Mouse (Mus musculus): Measurements from ENCODE around the gene AU018091. TPM values are rescaled to one million over a fixed set of nuclear protein-coding genes. Genes with fewer than 3 reads are reported as not detected.

AU018091 gene
- 0.14 and 0.16 TPM in 2 replicates for polyA plus RNA-seq (2014; fragmentation: Nextera tagmentation; extraction: Ambion mirVana)

DNA sequence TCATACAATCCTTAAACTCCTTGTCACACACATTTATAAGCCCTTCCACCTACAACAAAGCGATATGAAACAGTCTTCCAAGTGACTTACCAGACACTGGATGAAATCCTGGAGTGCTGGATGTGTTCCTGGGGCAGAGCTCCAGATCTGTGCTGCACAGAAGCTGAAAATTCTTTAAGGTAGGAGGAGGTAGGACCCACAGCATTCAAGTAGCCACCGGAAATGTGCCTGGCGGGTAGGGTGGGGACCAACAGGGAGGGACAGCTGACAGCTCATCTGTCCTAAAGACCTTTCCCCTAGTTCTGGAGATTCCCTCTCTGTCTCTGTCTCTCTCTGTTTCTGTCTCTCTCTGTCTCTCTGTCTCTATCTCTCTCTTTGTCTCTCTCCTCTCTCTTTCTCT lies at the start of gene AU018091:
Gene AU018091, minus strand, starts transcription at position 279 of the 400 bp plus-strand sequence.
- Histone ChIP-seq H3K4me1 (ENCODE audit: control insufficient read depth, insufficient read depth, low read length) (no peaks in the 10 kb centered on the region), H3K9me3 (ENCODE audit: control insufficient read depth, low read depth, low read length) (no peaks in the 10 kb centered on the region), H3K36me3 (ENCODE audit: control insufficient read depth, insufficient read depth, low read length) (no peaks in the 10 kb centered on the region), H3K27ac (ENCODE audit: low read length) (no peak within 1 kb of the TSS), H3K9ac (replicated peaks; ENCODE audit: low read depth, low read length) (no peak within 1 kb of the TSS), H3K27me3 (ENCODE audit: control insufficient read depth, insufficient read depth, low read length) (no peaks in the 10 kb centered on the region), H3K4me2 (replicated peaks; ENCODE audit: low read depth, low read length) (no peak within 1 kb of the TSS), H3K4me3 (ENCODE audit: low read depth, low read length) (no peak within 1 kb of the TSS)
- no peak for ATAC-seq (ENCODE audit: insufficient number of reproducible peaks, insufficient read depth, low FRiP score, low read depth)
- 72% methylated on average over 3 of the region's 3 CpGs for WGBS

DNA sequence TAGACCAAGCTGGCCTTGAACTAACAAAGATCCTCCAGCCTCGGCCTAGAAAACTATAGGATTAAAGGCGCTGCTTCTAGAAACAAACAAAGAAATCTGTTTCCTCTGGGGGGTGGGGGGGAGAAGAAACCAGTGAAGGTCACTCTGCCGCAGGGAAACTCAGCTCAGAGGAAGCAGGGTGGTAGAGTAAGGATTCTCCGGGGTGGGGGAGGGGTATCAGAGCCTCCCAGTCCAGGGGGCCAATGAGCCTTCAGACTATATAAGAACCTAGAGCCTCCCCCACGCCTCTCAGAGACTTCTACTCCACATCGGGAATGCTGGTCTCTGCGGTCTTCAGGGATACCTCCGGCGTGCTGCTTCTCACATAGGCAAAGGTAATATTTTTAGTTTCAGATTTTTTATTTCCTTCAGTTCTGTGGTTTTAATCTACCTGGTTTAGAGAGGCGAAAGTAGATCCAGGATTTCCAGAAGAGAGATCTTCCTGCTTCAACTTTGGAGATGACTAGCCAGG lies 48.6 kb upstream of the AU018091 start:
- Histone ChIP-seq H3K4me2 (replicated peaks; ENCODE audit: low read depth, low read length) (no peak overlapping the region), H3K9ac (replicated peaks; ENCODE audit: low read depth, low read length) (no peak overlapping the region), H3K27me3 (ENCODE audit: control insufficient read depth, insufficient read depth, low read length) (peaks cover 17% of the 10 kb centered on the region; the same call in 1 of the 2 replicates), H3K4me1 (ENCODE audit: control insufficient read depth, insufficient read depth, low read length) (no peaks in the 10 kb centered on the region), H3K36me3 (ENCODE audit: control insufficient read depth, insufficient read depth, low read length) (no peaks in the 10 kb centered on the region), H3K27ac (ENCODE audit: low read length) (no peak overlapping the region), H3K9me3 (ENCODE audit: control insufficient read depth, low read depth, low read length) (no peaks in the 10 kb centered on the region), H3K4me3 (ENCODE audit: low read depth, low read length) (no peak overlapping the region)
- WGBS = 20% methylated on average over 10 of the region's 10 CpGs
- no peak for ATAC-seq (ENCODE audit: insufficient number of reproducible peaks, insufficient read depth, low FRiP score, low read depth)

DNA sequence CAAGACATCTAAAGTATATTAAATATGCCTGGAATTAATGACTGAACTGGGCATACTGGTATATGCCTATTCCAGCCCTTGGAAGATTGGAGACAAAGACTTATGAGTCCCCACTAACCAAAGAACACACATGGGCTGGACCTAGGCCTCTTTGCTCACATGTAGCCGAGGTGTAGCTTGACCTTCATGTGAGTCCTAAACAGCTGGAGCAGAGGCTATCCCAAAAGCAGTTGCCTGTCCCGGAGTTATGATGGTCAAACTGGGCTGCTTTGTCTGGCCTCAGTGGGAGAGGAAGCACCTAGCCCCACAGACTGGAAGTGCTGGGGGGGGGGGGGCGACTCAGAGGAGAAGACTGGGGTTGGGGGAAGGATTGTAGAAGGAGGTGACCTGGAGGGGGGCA lies 47.3 kb upstream of the AU018091 start:
- Histone ChIP-seq H3K36me3 (ENCODE audit: control insufficient read depth, insufficient read depth, low read length) (no peaks in the 10 kb centered on the region), H3K4me3 (ENCODE audit: low read depth, low read length) (no peak overlapping the region), H3K9me3 (ENCODE audit: control insufficient read depth, low read depth, low read length) (no peaks in the 10 kb centered on the region), H3K27me3 (ENCODE audit: control insufficient read depth, insufficient read depth, low read length) (peaks cover 17% of the 10 kb centered on the region; the same call in 1 of the 2 replicates), H3K4me1 (ENCODE audit: control insufficient read depth, insufficient read depth, low read length) (no peaks in the 10 kb centered on the region), H3K27ac (ENCODE audit: low read length) (no peak overlapping the region), H3K4me2 (replicated peaks; ENCODE audit: low read depth, low read length) (no peak overlapping the region), H3K9ac (replicated peaks; ENCODE audit: low read depth, low read length) (no peak overlapping the region)
- no peak for ATAC-seq (ENCODE audit: insufficient number of reproducible peaks, insufficient read depth, low FRiP score, low read depth)
- 83% methylated on average over 3 of the region's 3 CpGs for WGBS

DNA sequence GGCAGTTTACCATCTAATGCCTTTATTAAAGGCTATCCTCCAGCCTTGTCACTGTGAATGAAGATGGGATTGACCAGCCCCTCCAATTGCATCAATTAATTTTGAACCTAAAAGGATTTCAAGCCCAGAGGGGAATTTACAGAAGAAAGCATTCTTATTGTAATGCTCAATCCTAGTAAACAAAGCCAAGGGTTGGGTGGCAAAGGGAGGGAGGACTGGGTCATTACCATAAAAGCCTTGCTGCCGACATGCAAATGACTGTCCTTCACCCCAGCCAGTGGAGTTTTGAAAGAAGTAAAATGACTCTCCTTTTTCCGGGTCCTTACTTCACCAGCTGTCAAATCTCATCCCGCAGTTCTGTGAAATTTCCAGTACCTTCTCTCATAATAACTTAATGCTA lies 44.6 kb upstream of the AU018091 start:
- H3K27ac ChIP-seq (ENCODE audit: low read length) = no peak overlapping the region
- H3K36me3 ChIP-seq (ENCODE audit: control insufficient read depth, insufficient read depth, low read length) = no peaks in the 10 kb centered on the region
- H3K9me3 ChIP-seq (ENCODE audit: control insufficient read depth, low read depth, low read length) = no peaks in the 10 kb centered on the region
- no peaks in the 10 kb centered on the region for H3K4me1 ChIP-seq (ENCODE audit: control insufficient read depth, insufficient read depth, low read length)
- ATAC-seq (ENCODE audit: insufficient number of reproducible peaks, insufficient read depth, low FRiP score, low read depth) = no peak
- peaks cover 2% of the 10 kb centered on the region; the same call in 1 of the 2 replicates for H3K27me3 ChIP-seq (ENCODE audit: control insufficient read depth, insufficient read depth, low read length)
- H3K4me2 ChIP-seq (replicated peaks; ENCODE audit: low read depth, low read length) = no peak overlapping the region
- H3K4me3 ChIP-seq (ENCODE audit: low read depth, low read length) = no peak overlapping the region
- 29% methylated on average over 3 of the region's 3 CpGs for WGBS
- H3K9ac ChIP-seq (replicated peaks; ENCODE audit: low read depth, low read length) = no peak overlapping the region

DNA sequence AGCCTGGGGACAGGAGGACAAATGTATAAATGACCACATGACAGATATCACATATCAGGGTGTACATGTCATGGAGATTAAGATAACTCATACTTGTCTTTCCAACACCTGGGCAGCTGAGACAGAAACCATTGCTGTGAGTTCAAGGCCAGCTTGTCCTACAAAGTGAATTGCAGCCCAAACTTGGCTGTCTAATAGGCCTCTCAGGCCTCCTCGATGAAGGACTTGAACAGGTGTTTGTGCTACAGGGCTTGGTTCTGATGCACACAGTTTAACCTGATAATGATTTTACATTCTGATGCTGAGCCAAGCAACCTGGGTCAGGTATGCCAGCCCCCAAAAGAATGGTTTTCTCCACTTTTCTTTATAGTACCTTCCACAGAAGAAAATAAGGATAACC lies 44.2 kb upstream of the AU018091 start:
- Histone ChIP-seq H3K9ac (replicated peaks; ENCODE audit: low read depth, low read length) (no peak overlapping the region), H3K27ac (ENCODE audit: low read length) (no peak overlapping the region), H3K4me2 (replicated peaks; ENCODE audit: low read depth, low read length) (no peak overlapping the region), H3K4me1 (ENCODE audit: control insufficient read depth, insufficient read depth, low read length) (no peaks in the 10 kb centered on the region), H3K27me3 (ENCODE audit: control insufficient read depth, insufficient read depth, low read length) (no peaks in the 10 kb centered on the region), H3K36me3 (ENCODE audit: control insufficient read depth, insufficient read depth, low read length) (no peaks in the 10 kb centered on the region), H3K4me3 (ENCODE audit: low read depth, low read length) (no peak overlapping the region), H3K9me3 (ENCODE audit: control insufficient read depth, low read depth, low read length) (no peaks in the 10 kb centered on the region)
- 50% methylated on average over 1 of the region's 1 CpGs for WGBS
- no peak for ATAC-seq (ENCODE audit: insufficient number of reproducible peaks, insufficient read depth, low FRiP score, low read depth)

DNA sequence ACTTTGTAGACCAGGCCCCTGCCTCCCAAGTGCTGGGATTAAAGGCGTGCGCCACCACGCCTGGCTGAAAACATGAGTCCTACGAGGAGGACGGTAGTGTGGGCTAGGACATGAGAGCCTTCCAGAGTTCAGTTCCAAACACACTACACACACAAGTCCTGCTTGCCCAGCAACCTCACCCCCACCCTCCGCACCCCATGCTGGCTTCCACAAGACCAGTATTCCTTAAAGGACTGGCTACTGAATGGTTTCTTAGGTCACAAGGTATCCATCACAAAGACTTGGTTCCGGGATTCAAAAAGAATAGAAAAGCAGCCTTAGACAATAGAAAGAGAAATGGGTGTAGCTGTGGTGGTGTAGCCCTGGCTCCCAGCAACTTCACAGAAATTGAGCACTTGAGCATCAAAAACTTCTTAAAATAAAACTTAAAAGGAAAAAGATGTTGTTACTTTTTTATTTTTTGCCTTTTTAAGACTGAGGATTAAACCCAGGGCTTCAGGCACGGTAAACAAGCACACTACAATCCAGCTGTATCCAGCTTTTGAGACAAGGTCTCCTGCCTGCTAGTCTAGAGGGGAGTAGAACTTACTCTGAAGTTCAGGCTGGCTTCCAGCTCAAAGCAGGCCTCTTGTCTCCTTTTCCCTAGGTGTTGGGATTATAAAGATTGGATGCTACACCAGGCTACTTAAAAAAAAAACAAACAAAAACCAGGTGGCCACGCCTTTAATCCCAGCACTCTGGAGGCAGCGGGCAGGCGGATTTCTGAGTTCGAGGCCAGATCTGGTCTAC lies 43.2 kb upstream of the AU018091 start:
- ATAC-seq (ENCODE audit: insufficient number of reproducible peaks, insufficient read depth, low FRiP score, low read depth) = no peak
- 77% methylated on average over 12 of the region's 12 CpGs for WGBS
- Histone ChIP-seq H3K9ac (replicated peaks; ENCODE audit: low read depth, low read length) (no peak overlapping the region), H3K4me1 (ENCODE audit: control insufficient read depth, insufficient read depth, low read length) (no peaks in the 10 kb centered on the region), H3K9me3 (ENCODE audit: control insufficient read depth, low read depth, low read length) (no peaks in the 10 kb centered on the region), H3K36me3 (ENCODE audit: control insufficient read depth, insufficient read depth, low read length) (no peaks in the 10 kb centered on the region), H3K27ac (ENCODE audit: low read length) (no peak overlapping the region), H3K4me2 (replicated peaks; ENCODE audit: low read depth, low read length) (no peak overlapping the region), H3K27me3 (ENCODE audit: control insufficient read depth, insufficient read depth, low read length) (no peaks in the 10 kb centered on the region), H3K4me3 (ENCODE audit: low read depth, low read length) (no peak overlapping the region)

DNA sequence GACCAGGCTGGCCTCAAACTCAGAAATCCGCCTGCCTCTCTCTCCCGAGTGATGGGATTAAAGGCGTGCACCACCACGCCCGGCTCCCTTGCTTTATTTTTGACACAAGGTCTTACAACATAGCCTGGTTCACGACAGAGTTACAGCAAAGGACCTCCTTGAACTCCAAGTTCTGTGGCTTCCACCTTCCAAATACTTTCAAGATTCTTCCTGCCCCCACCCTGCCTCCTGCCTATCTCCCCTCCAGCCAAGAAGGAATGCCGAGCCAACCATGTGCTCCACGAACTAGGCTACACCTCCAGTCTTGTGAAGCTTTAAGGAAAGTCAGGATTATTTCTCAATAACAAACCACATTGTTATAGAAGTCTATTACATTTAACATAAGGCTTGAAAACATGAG lies 42.5 kb upstream of the AU018091 start:
- no peak overlapping the region for H3K27ac ChIP-seq (ENCODE audit: low read length)
- H3K4me1 ChIP-seq (ENCODE audit: control insufficient read depth, insufficient read depth, low read length) = no peaks in the 10 kb centered on the region
- H3K4me3 ChIP-seq (ENCODE audit: low read depth, low read length) = no peak overlapping the region
- WGBS = 80% methylated on average over 8 of the region's 8 CpGs
- no peak overlapping the region for H3K9ac ChIP-seq (replicated peaks; ENCODE audit: low read depth, low read length)
- ATAC-seq (ENCODE audit: insufficient number of reproducible peaks, insufficient read depth, low FRiP score, low read depth) = no peak
- no peak overlapping the region for H3K4me2 ChIP-seq (replicated peaks; ENCODE audit: low read depth, low read length)
- no peaks in the 10 kb centered on the region for H3K27me3 ChIP-seq (ENCODE audit: control insufficient read depth, insufficient read depth, low read length)
- no peaks in the 10 kb centered on the region for H3K36me3 ChIP-seq (ENCODE audit: control insufficient read depth, insufficient read depth, low read length)
- H3K9me3 ChIP-seq (ENCODE audit: control insufficient read depth, low read depth, low read length) = no peaks in the 10 kb centered on the region

DNA sequence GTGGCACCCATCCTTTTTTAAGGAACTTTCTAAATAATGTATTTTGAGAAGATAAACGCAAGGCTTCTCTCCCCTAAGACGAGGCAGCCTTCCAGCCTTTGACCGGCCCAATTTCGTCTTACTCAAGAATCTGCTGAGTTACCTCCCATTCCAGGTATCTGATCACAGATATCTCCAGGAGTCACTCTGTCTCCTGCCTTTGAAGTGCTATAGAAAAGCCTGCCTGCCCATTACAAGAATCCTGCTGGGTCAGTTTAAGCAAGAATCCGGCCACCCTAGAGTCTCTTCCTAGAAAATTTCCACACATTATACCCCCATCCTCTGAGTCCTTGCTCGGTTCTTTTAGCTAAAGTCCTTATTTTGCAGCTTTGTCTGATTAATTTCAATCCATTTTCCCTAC lies 41.6 kb upstream of the AU018091 start:
- H3K4me2 ChIP-seq (replicated peaks; ENCODE audit: low read depth, low read length) = no peak overlapping the region
- no peaks in the 10 kb centered on the region for H3K9me3 ChIP-seq (ENCODE audit: control insufficient read depth, low read depth, low read length)
- H3K9ac ChIP-seq (replicated peaks; ENCODE audit: low read depth, low read length) = no peak overlapping the region
- 45% methylated on average over 6 of the region's 6 CpGs for WGBS
- no peak overlapping the region for H3K4me3 ChIP-seq (ENCODE audit: low read depth, low read length)
- no peaks in the 10 kb centered on the region for H3K36me3 ChIP-seq (ENCODE audit: control insufficient read depth, insufficient read depth, low read length)
- H3K4me1 ChIP-seq (ENCODE audit: control insufficient read depth, insufficient read depth, low read length) = no peaks in the 10 kb centered on the region
- H3K27ac ChIP-seq (ENCODE audit: low read length) = no peak overlapping the region
- no peaks in the 10 kb centered on the region for H3K27me3 ChIP-seq (ENCODE audit: control insufficient read depth, insufficient read depth, low read length)
- ATAC-seq (ENCODE audit: insufficient number of reproducible peaks, insufficient read depth, low FRiP score, low read depth) = no peak
